Mouse (Mus musculus) spleen, embryonic (tissue): ENCODE measurements around the gene Zfand3.

ENCODE experiments used
- CTCF ChIA-PET: fragments of 350-600 bp; sonication (Branson Sonifier 250); formaldehyde crosslinking; loops from one replicate; lab custom pipeline; 2022; lab: Charles Lee

Zfand3 gene

DNA sequence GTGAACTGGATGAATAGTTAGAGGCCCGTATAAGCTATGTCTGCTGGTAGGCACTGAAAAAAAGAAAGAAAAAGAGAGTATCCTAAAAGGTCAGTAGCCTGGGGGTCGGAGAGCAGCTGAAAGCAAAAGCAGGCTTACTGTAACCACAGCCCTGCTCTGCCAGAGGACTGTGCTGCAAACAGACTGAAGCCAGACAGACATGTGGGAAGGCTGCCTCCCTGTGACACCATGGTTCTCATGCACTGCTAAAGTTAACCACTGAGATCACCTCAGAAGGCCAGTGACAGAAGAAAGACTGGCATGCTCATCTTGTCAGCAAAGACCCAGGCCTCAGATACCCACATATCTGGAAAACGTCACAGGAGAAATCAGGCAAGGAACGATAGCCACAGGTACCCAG lies 253.9 kb downstream of the Zfand3 start:
- CTCF ChIA-PET = no interaction called here

DNA sequence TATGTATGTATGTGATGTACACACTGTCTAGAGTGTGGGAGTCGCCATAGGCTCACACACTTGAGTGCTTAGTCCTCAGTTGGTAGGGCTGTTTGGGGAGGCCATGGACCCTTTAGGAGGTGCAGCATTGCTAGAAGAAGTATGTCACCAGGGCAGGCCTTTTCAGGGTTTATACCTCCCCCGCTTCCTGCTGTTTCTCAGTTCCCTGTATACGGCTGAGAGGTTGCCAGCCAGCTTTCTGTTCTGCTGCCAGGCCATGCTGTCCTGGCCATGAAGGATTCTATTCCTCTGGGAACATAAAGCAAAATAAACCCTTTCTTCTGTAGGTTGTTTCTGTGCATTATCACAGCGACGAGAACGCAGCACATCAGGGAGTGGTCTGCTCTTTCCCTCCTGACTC lies 255.4 kb downstream of the Zfand3 start:
- CTCF ChIA-PET = no interaction called here
